Mouse (Mus musculus) hindlimb bud, embryonic 11.5 days (tissue): Measurements from ENCODE around the gene 4833420G17Rik.
A peak's percentile ranks its signal among the peaks of the same experiment; 100 is the strongest.
"Not testable (repeated sequence)": the region's sequence is repeated elsewhere in the genome, so short reads cannot be mapped to it uniquely, and the experiment has no call there.

Experiments
- DNase-seq: peaks from one replicate; pipeline ENCODE4 v3.0.0-alpha.2; 2012; ENCODE audit warnings: low read depth, low spot score; ENCODE audit errors: extremely low spot score

Gene 4833420G17Rik

DNA sequence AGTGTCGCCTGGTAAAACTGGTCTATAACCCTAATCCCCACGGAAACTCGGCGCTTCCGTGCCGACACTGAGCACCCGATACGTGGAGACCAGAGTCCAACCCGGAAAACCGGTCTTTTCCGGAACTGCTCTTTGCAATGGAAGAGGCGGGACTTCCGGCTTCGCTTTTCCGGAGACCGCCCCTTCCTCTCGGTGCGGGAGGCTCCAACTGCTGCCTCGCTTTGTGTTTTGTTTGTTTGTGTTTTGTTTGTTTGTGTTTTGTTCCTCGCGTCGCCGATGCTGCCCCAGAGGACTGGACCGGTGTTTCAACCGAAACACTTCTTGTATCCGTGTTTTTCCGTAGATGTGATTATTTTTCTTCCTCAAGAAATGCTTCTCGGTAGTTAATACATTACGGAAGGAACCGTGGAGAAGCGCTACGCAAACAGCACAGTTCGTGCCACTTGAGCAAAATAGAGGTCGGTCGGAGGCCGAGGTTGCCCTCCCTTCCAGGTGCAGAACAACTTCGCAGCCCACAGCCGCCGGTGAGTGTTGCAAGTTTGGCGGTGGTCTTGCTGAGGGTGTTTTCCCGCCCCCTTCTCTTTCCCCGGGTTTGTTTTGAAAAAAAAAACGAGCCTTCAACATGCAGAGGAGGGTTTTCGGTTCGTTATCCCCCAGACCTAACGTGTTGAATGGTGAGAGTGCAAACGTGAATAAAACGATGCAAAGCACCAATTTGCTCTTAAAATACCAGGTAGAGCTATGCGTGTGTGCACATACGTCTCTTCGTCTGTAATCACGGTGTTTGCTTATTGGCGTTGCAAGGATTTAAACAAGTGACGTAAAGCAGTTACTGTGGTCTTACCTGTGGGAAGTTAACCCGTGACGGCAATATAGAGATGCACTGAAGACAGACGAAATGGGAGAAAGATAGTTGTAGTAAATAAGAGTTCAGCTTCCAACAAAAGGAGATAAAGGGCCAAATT, at the start of gene 4833420G17Rik:
Gene 4833420G17Rik (plus strand): TSS at position 173 of the 965 bp plus-strand sequence.
- DNase-seq, result peak; percentile 80

DNA sequence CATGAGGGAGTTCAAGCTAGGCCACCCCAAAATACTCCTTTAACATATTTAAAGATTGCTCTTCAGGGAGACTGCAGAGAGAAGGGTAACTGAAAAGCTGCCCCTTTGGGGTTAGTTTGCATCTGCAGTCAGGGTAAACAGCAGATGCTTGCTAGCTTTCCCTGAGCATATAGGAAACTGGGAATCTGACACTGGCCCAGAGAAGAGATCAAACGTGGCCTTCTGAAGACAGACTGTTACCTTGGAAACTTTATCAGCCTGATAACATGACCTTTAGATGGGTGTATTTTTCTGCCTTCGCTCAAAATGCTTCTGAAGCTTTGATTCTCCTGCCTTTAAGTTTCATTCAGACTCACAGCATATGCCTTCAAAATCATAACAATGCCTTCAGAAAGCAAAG, 49.5 kb upstream of the 4833420G17Rik start:
- no peak for DNase-seq

DNA sequence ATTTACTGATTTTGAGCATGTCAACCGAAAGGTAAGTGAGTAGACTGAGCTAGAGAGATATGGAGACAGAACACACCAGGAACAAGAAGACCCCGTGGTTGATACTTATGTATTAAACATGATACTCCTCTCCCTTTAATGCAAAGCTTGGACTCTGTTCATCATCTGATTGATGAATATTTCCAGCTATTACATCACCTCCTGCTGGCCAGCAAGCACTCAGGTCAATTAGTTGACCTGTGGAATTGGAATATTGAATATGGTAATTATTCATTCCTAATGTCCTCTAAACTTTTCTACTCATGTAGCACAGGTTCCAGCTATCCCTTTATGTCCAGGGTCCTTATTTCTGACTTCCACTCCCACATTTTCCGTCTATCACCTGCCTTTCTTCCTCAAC, 44.1 kb upstream of the 4833420G17Rik start:
- no peak for DNase-seq

DNA sequence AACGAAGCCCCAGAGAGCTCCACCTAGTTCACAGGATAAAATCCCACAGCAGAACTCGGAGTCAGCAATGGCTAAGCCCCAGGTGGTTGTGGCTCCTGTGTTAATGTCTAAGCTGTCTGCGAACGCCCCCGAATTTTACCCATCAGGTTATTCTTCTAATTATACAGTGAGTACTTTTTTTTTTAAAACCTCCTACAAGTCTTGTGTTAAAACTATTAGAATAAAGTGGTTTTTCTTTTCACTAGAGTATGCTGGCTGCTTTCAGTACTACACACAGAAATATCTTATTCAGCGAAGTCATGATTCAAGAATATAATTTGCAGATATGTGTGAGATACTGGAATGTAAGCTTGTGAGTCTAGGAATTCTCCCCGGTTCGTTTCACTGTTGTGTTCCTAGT, 32.4 kb upstream of the 4833420G17Rik start:
- no peak for DNase-seq

DNA sequence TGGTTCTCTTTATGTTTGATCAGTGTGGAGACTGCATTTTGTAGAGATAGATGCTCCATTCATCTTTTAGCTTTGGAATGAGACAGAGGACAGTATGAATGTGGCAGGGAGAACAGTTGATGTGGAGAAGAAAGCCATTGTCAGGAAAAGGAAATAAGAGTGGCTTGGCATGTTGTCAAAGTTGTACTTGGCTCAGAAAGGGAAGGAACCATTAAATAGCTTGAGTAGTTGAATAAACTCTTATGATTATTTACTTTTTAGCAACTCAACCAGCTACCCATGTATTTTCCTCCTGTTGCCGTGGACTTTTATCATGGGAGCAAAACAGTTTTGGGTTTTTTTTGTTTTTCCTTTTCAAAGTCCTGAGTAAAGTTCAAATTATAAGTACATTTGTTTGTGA, 30.5 kb upstream of the 4833420G17Rik start:
- DNase-seq, result no peak

DNA sequence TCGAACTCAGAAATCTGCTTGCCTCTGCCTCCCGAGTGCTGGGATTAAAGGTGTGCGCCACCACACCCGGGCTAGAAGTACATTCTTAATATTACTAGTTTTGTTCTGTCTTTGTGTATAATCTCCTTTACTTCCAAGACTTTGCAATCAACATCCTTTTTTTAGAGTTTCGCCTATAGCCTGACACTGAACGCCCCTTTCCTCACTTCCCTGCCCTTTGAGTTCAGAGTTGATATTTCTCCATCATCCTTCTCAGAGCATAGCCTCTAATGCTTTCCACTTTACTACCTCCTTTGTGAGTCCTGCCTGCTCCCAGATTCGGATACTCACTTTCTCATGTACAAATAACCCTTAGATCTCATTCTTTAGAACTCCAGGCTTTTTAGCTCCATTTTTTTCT, 28.2 kb upstream of the 4833420G17Rik start:
- no peak for DNase-seq

DNA sequence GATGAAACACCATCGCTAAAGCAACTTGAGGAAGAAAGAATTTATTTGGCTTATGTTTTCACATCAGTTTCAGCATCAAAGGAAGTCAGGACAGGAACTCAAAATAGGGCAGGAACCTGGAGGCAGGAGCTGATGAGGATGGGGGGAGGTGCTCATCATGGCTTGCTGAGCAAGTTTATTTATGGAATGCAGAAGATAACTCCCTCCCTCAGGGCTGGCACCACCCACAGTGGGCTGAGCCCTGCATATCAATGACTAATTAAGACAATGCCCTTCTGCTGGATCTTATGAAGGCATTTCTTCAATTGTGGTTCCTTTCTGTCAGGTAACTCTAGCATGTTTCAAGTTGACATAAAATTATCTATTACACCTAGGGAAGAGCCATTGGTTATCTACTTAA, 20.3 kb upstream of the 4833420G17Rik start:
- DNase-seq, result no peak

DNA sequence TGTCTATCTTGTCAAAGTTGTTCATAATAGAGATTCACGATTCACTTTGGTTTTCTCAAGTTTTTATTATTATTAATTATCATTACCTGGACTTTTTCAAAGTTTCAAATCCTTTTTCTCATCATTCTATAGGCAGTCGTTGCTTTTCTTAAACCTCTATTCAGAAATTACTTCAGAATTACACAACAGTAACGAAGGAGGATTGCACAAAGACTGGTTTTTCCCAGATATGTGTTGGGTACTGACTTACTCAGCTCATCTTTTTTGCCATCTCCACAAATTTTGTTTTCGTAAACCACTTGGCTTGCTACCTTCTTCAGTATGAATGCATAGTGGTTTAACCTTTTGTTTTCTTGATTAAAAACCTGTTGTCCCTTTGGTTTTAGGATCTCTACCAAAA, 9.0 kb upstream of the 4833420G17Rik start:
- no peak for DNase-seq

DNA sequence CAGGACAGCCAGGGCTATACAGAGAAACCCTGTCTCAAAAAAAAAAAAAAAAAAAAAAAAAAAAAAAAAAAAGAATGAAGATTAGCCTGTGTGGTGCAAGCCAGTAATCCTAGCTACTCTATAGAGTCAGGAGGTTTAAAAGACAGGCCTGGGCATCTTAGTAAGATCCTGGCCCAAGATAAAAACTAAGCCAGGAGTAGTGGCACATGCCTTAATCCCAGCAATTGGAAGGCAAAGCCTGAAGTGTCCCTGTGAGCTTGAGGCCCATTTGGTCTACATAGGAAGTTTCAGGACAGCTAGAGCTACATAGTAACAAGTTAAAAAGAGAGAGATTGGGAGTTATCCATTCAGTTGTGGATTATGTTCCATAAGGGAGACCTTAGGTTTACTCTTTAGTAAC, 7.5 kb upstream of the 4833420G17Rik start:
- no peak for DNase-seq

DNA sequence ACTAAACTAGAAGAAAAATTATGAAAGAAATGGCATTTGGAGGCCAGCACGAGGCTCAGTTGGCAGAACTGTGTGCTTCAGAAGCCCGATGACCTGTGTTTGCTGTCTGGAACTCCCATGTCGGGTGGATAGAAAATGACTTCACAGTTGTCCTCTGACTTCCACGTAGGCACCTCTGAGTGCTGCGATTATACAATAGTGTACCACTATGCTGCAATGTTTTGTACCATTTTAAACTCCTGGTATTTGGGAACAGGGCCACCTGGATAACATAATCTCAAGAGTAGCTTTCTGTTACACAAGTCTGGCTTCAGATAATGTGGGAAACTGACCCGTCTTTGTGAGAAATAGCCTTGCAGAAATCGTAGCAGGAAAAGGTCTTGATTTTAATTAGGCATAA, 6.2 kb upstream of the 4833420G17Rik start:
- no peak for DNase-seq

DNA sequence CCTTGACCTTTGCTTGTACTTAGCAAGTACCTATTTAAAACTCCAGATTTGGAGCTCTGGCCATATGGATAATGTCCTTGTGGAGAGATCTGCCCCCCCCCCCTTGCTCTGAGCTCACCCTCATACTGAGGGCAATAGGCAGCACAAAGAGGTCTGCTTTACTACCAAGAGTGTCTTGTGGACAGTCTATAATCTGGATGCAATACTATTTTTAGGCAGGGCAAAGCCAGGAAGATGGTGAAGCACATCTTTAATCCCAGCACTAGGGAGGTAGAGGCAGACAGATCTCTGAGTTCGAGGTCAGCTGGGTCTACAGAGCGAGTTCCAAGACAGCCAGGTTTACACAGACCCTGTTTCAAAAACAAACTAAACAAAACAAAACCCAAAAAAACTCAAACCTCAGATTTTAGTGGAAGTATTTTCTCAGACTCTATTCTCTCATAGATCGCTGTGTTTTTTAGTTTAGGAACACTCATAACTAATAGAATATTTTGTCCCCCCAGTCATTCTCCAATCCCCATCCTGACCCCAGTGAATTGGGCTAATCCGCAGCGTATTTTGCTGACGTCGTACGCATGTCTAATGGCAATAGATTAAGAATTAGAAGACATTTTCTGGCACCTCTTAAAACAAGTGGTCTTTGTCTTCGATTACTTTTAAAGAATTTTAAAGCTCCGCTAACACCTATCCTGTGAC, 520 bp upstream of the 4833420G17Rik start:
- no peak for DNase-seq

DNA sequence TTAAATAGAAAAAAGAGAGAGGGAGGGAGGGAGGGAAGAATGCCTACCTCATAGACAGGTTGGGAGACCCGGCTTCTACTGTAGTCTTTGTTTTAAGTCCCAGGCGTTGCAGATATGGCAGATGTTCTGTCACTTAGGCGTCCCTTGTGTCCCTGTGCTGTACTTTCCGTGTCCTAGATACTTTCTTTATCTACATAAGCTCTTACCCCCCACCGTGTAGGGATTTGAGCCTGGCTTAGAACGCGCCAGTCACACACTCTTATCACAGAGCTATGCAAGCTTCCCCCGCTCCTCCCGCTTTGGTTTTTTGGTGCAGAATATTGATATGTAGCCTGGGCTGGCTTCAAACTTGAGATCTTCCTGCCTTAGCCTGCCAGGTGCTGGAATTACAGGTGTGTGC, 14.1 kb downstream of the 4833420G17Rik start:
- DNase-seq, result no peak

DNA sequence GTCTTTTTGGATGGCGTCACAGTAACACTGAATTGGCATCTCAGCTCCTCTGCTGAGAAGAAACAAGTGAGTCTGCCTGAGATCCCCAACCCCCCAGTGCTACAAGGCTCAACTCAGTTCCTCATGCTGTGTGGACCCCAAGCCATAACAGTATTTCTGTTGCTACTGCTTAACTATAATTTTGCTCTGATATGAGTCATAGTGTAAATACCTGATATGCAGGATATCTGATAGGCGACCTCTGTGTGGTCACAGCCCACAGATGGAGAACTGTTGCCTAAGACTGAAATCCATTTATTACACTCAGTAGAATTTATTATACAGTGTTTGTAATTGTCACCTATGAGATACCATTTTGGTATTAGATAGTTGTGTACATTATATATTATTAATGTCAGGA, 15.2 kb downstream of the 4833420G17Rik start:
- DNase-seq, result no peak

DNA sequence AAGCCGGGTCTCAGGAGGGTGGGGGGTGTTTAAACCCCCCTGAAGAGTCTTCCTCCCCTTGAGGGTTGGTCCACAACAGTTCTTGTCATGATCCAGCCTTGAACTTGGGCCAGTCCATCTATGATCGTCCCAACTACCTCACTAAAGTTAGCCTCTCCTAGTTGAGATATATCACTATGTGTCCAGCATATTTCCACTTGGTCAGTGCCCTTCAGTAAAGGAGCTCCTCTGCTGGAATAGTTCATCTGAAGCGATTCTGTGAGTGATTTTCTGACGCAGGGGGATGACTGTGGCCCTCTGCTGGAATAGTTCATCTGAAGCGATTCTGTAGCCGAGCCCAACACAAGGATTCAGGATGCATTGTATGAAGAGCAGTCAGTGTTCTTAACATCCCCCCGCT, 24.8 kb downstream of the 4833420G17Rik start:
- no peak for DNase-seq

DNA sequence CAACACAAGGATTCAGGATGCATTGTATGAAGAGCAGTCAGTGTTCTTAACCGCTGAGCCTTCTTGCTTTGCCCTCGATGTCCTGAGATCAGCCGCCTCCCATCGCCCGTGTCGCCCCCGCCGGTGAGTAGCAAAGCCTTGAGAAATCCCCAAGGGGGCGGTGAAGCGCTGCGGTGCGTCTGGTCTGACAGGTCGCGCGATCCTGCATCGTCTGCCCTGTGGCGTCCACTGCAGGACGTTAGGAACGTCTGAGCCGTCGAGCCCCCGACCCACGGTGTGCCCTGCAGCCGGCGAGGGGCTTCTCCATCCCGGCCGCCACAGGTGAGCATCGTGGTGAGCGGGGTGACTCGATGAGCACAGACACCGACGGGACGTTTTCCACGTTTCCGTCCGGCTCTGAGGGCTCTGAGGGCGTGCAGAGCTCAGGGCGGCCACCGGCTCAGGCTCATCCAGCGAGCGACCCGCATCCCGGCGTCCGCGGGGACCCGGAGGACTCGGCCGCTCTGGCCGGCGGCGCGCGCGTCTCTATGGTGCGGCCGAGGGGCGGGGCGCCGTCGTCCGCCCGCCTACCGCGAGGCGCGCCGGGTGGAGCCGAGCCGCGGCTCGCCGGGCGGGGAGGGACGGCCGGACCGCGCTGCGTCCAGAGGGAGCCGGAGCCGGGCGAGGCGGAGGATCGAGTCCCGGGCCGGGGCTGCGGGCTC, 25.5 kb downstream of the 4833420G17Rik start, which contains the start of the genes Tmem267 and 3110070M22Rik:
Gene Tmem267 (plus strand): TSS at position 160 of the 701 bp plus-strand sequence.
Gene 3110070M22Rik (minus strand): TSS at position 504 of the 701 bp plus-strand sequence.
- DNase-seq, result no peak

DNA sequence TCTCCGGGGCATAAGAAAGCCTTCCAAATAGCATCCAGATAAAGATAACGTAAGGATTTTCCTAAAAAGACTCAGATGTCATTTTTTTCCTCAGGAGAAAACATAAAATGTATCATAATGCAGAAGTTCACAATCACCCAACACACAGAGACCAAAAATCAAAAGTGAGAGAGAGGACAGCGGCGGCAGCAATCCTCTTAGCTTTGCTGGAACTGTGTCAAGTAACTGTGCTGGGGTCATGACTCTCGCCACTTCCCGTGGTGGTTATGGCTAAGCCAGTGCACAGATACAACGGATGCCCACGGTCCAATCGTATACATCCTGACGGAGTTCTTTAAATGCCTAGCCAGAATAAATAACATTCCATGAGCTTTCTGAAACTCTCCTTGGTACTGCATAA, 29.5 kb downstream of the 4833420G17Rik start:
- DNase-seq, result not testable (repeated sequence)

DNA sequence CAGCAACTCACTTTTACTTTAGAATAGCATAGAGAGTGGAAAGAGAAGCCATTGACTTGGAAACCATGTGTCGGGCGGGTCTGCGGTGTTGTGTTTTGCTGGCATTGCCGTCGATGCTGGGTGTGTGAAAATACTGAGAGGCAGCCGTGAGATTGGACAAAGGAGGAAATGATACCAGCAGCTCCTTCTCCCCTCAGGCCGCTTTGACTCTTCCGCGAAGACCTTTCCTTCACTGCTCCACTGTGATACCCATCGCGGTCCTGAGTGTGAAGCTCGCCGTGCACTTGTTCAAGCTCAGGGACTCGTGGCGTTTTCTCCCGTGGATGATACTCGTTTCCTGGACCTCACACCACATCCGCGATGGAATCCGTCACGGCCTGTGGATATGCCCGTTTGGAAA, 32.4 kb downstream of the 4833420G17Rik start:
- not testable (repeated sequence) for DNase-seq
